Comparison of ENCODE assay signal across 8 mouse cellular contexts in the genomic region with DNA sequence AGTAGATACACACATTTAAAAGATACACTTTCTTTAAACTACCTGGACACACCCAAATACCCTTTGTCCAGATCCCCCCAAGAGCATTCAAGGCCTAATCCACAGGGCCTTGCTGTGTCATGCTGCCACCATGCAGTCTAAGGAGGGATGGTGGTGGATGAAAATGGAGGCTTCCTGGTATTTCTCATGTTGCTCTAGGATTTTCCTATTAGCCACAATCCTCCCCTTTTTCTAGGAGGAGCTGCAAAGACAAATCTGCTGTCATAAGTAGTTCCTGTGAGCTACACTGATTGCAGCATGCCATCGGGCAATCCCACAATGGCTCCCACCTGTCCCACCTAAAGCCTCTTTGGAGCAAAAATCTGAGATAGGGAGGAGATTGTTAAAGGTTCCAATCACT. TPM values are rescaled to one million over a fixed set of nuclear protein-coding genes. Genes with fewer than 3 reads are reported as not detected.
DNase-seq lines count a peak whose midpoint lies in the region; ATAC-seq and TF ChIP-seq lines count a peak whose summit lies in the region.

No protein-coding gene starts in this region.

- DNase-seq in heart, adult 18-20 months = no peak
- DNase-seq in ES-E14 (ENCODE audit: low read depth, low spot score) = no peak
- no peak for DNase-seq in hindbrain, embryonic 10.5 days (ENCODE audit: low spot score)
- no peak for DNase-seq in spleen, postnatal 36 days (ENCODE audit: low spot score in 2 of 2)
- DNase-seq in gastrocnemius, adult 8-10 months (ENCODE audit: low spot score in 2 of 2) = no peak
- DNase-seq in cerebellum, adult 8-10 months = no peak

- H3K4me1 ChIP-seq in heart, embryonic 11.5 days (ENCODE audit: control insufficient read depth, insufficient read depth, low read length) = peaks cover 32% of the 10 kb centered on the region
- peaks cover 17 to 20% of the 10 kb centered on the region in 2 experiments for H3K4me1 ChIP-seq in ES-E14 (ENCODE audit: control insufficient read depth in 2 of 2, insufficient read depth in 2 of 2, low read length in 2 of 2, poor library complexity in 1 of 2)
- H3K4me1 ChIP-seq in hindbrain, embryonic 10.5 days (replicated peaks) = peaks cover 62% of the 10 kb centered on the region
- H3K4me1 ChIP-seq in midbrain, embryonic 12.5 days = peaks cover 53% of the 10 kb centered on the region

- H3K4me2 ChIP-seq in heart, embryonic 11.5 days = peak overlapping the region; percentile 96
- H3K4me2 ChIP-seq in midbrain, embryonic 12.5 days (replicated peaks) = peak overlapping the region; percentile 78

- H3K36me3 ChIP-seq in heart, embryonic 11.5 days (ENCODE audit: control insufficient read depth, insufficient read depth, low read length) = peaks cover 22% of the 10 kb centered on the region
- peaks cover 12% of the 10 kb centered on the region for H3K36me3 ChIP-seq in ES-E14 (ENCODE audit: control insufficient read depth, insufficient read depth, low read length, poor library complexity, severe bottlenecking)
- peaks cover 54% of the 10 kb centered on the region for H3K36me3 ChIP-seq in hindbrain, embryonic 10.5 days
- H3K36me3 ChIP-seq in midbrain, embryonic 12.5 days = peaks cover 41% of the 10 kb centered on the region

- 34% methylated on average over 1 of the region's 1 CpGs for WGBS in heart, embryonic 11.5 days (ENCODE audit: insufficient replicate concordance)
- WGBS in hindbrain, embryonic 10.5 days = 46% methylated on average over 1 of the region's 1 CpGs
- WGBS in midbrain, embryonic 12.5 days = 24% methylated on average over 1 of the region's 1 CpGs

- no peaks in the 10 kb centered on the region for H3K9me3 ChIP-seq in heart, embryonic 11.5 days (replicated peaks; ENCODE audit: control insufficient read depth, low read length)
- no peaks in the 10 kb centered on the region for H3K9me3 ChIP-seq in ES-E14 (ENCODE audit: control insufficient read depth, insufficient read depth, low read depth, low read length)
- H3K9me3 ChIP-seq in hindbrain, embryonic 10.5 days = no peaks in the 10 kb centered on the region
- no peaks in the 10 kb centered on the region for H3K9me3 ChIP-seq in midbrain, embryonic 12.5 days

- in situ Hi-C loops in ES-E14 (cut with MboI; ENCODE audit: low sequenced_read_pairs in 2 of 2, unreplicated experiment in 2 of 2) = no loop called here

- peak overlapping the region; percentile 52; the same call in 1 of the 2 replicates for H3K9ac ChIP-seq in heart, embryonic 11.5 days (ENCODE audit: low read depth, low read length)
- peak overlapping the region; percentile 71 for H3K9ac ChIP-seq in ES-E14 (ENCODE audit: insufficient read depth, low read depth, low read length, poor library complexity, severe bottlenecking)
- H3K9ac ChIP-seq in midbrain, embryonic 12.5 days (replicated peaks) = peak overlapping the region; percentile 85

- H3K27ac ChIP-seq in heart, embryonic 11.5 days (ENCODE audit: low read depth, low read length) = no peak overlapping the region
- peak overlapping the region; percentile 41; the same call in 1 of the 2 replicates for H3K27ac ChIP-seq in ES-E14 (ENCODE audit: insufficient read depth, low read depth, low read length, poor library complexity, severe bottlenecking)
- peak overlapping the region; percentile 98 for H3K27ac ChIP-seq in hindbrain, embryonic 10.5 days
- H3K27ac ChIP-seq in midbrain, embryonic 12.5 days (replicated peaks) = peak overlapping the region; percentile 97

- H3K27me3 ChIP-seq in heart, embryonic 11.5 days (ENCODE audit: control insufficient read depth, insufficient read depth, low read length) = no peaks in the 10 kb centered on the region
- no peaks in the 10 kb centered on the region for H3K27me3 ChIP-seq in hindbrain, embryonic 10.5 days (ENCODE audit: insufficient read depth, poor library complexity, severe bottlenecking)
- H3K27me3 ChIP-seq in midbrain, embryonic 12.5 days = no peaks in the 10 kb centered on the region

- ATAC-seq in heart, embryonic 11.5 days (replicated peaks; ENCODE audit: insufficient number of reproducible peaks, low FRiP score, low TSS enrichment) = no peak
- ATAC-seq in midbrain, embryonic 12.5 days (ENCODE audit: low FRiP score, low read depth) = no peak

- H3K4me3 ChIP-seq in heart, embryonic 11.5 days (ENCODE audit: low read depth, low read length) = peak overlapping the region; percentile 92
- H3K4me3 ChIP-seq in ES-E14 (ENCODE audit: insufficient read depth in 1 of 2, low read depth in 1 of 2, low read length in 2 of 2, poor library complexity in 1 of 2, severe bottlenecking in 1 of 2) = peak overlapping the region; percentile 85 to 96
- peak overlapping the region; percentile 98 for H3K4me3 ChIP-seq in hindbrain, embryonic 10.5 days
- peak overlapping the region; percentile 76 for H3K4me3 ChIP-seq in midbrain, embryonic 12.5 days

TF ChIP-seq in ES-E14, 5 proteins besides CTCF, POLR2A, EP300 and RAD21:
- no peak for TF ChIP-seq ZNF384 (IDR thresholded peaks at IDR 0.05; ENCODE audit: low read depth, low read length)
- TF ChIP-seq MAFK (IDR thresholded peaks at IDR 0.05; ENCODE audit: insufficient read depth, low read depth, low read length) = no peak
- no peak for TF ChIP-seq HCFC1 (IDR thresholded peaks at IDR 0.05; ENCODE audit: borderline replicate concordance, insufficient read depth, low read length)
- no peak for TF ChIP-seq ZC3H11A (IDR thresholded peaks at IDR 0.05; ENCODE audit: borderline replicate concordance, low read depth, low read length)
- TF ChIP-seq CHD2 (IDR thresholded peaks at IDR 0.05; ENCODE audit: low read depth, low read length) = no peak

RNA-seq across cellular contexts. Expression of gene Cdc42se1, which starts 1.3 kb away (rescaled TPM):
- 62.3 and 68.9 TPM in 2 replicates for polyA plus RNA-seq in heart, embryonic 11.5 days (2014; fragmentation: Nextera tagmentation; extraction: Ambion mirVana)
- 10 to 100 TPM; 19.3 to 21.8 TPM for total RNA-seq in heart, adult 18-20 months (2021)
- total RNA-seq in ES-E14 (2012; rRNA removed) = 43.2 and 51.4 TPM in 2 replicates
- polyA plus RNA-seq in hindbrain, embryonic 10.5 days (2016; fragmentation: Nextera tagmentation; extraction: Ambion mirVana) = 99.6 and 111 TPM in 2 replicates
- 91.0 and 93.9 TPM in 2 replicates for polyA plus RNA-seq in midbrain, embryonic 12.5 days (2016; fragmentation: Nextera tagmentation; extraction: Ambion mirVana)
- total RNA-seq in gastrocnemius, adult 8-10 months (2022) = 10 to 100 TPM; 13.7 to 18.3 (median 15.0) TPM

RNA-seq across cellular contexts. Expression of gene Mllt11, which starts 4.8 kb away (rescaled TPM):
- polyA plus RNA-seq in heart, embryonic 11.5 days (2014; fragmentation: Nextera tagmentation; extraction: Ambion mirVana) = 16.4 and 21.0 TPM in 2 replicates
- total RNA-seq in heart, adult 18-20 months (2021) = 1 to 10 TPM; 6.8 to 8.6 TPM
- 5.3 and 10.1 TPM in 2 replicates for total RNA-seq in ES-E14 (2012; rRNA removed)
- 45.8 and 95.9 TPM in 2 replicates for polyA plus RNA-seq in hindbrain, embryonic 10.5 days (2016; fragmentation: Nextera tagmentation; extraction: Ambion mirVana)
- 101 and 106 TPM in 2 replicates for polyA plus RNA-seq in midbrain, embryonic 12.5 days (2016; fragmentation: Nextera tagmentation; extraction: Ambion mirVana)
- total RNA-seq in gastrocnemius, adult 8-10 months (2022) = 100 to 1,000 TPM in 1 of 4 experiments, 10 to 100 TPM in 3; 69.6 to 108 (median 87.4) TPM

RNA-seq across cellular contexts. Expression of gene Gabpb2, which starts 9.5 kb away (rescaled TPM):
- 5.4 and 7.2 TPM in 2 replicates for polyA plus RNA-seq in heart, embryonic 11.5 days (2014; fragmentation: Nextera tagmentation; extraction: Ambion mirVana)
- total RNA-seq in heart, adult 18-20 months (2021) = 10 to 100 TPM; 11.2 to 13.9 TPM
- 28.7 and 30.7 TPM in 2 replicates for total RNA-seq in ES-E14 (2012; rRNA removed)
- 7.9 and 12.2 TPM in 2 replicates for polyA plus RNA-seq in hindbrain, embryonic 10.5 days (2016; fragmentation: Nextera tagmentation; extraction: Ambion mirVana)
- polyA plus RNA-seq in midbrain, embryonic 12.5 days (2016; fragmentation: Nextera tagmentation; extraction: Ambion mirVana) = 11.0 and 11.6 TPM in 2 replicates
- total RNA-seq in gastrocnemius, adult 8-10 months (2022) = 1 to 10 TPM; 7.2 to 9.1 (median 7.6) TPM

RNA-seq across cellular contexts. Expression of gene Gm128, which starts 14.2 kb away (rescaled TPM):
- 0.30 and 0.62 TPM in 2 replicates for polyA plus RNA-seq in heart, embryonic 11.5 days (2014; fragmentation: Nextera tagmentation; extraction: Ambion mirVana)
- not detected for total RNA-seq in heart, adult 18-20 months (2021)
- 2.0 and 3.0 TPM in 2 replicates for total RNA-seq in ES-E14 (2012; rRNA removed)
- 0.17 and 0.22 TPM in 2 replicates for polyA plus RNA-seq in hindbrain, embryonic 10.5 days (2016; fragmentation: Nextera tagmentation; extraction: Ambion mirVana)
- 0.26 TPM in 1 of 2 replicates, not detected in the other for polyA plus RNA-seq in midbrain, embryonic 12.5 days (2016; fragmentation: Nextera tagmentation; extraction: Ambion mirVana)
- not detected for total RNA-seq in gastrocnemius, adult 8-10 months (2022)

RNA-seq across cellular contexts. Expression of gene Bnipl, which starts 23.8 kb away (rescaled TPM):
- polyA plus RNA-seq in heart, embryonic 11.5 days (2014; fragmentation: Nextera tagmentation; extraction: Ambion mirVana) = not detected in 2 replicates
- total RNA-seq in heart, adult 18-20 months (2021) = not detected
- total RNA-seq in ES-E14 (2012; rRNA removed) = 6.7 and 16.0 TPM in 2 replicates
- polyA plus RNA-seq in hindbrain, embryonic 10.5 days (2016; fragmentation: Nextera tagmentation; extraction: Ambion mirVana) = 0.60 and 0.63 TPM in 2 replicates
- 0.33 and 0.38 TPM in 2 replicates for polyA plus RNA-seq in midbrain, embryonic 12.5 days (2016; fragmentation: Nextera tagmentation; extraction: Ambion mirVana)
- not detected for total RNA-seq in gastrocnemius, adult 8-10 months (2022)
